Mouse (Mus musculus): ENCODE results near the gene H2al1e. TPM values are rescaled to one million over a fixed set of nuclear protein-coding genes. Genes with fewer than 3 reads are reported as not detected.
"Not testable (repeated sequence)": the region's sequence is repeated elsewhere in the genome, so short reads cannot be mapped to it uniquely, and the experiment has no call there.

Gene H2al1e
- total RNA-seq (2021), result not detected
- long read RNA-seq, experiment 1, result 0 reads
- long read RNA-seq, experiment 2, result 0 reads

DNA sequence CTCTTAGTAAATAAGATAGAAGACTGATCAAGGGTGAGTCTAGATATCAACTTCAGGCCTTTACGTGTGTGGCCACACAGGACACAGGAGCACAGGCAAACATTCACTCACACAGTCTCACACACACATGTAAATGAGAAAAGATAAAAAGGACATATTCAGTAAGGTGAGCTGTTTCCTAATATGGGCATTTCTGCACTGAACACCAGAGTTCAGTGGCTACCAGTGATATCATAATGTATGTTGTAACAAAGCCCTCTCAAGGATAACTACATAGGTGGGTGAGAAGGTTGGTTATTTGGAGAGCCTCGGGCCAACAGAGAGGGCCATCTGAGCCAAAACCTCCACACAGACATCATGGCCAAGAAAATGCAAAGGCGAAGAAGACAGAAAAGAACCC lies at the start of gene H2al1e:
H2al1e (plus strand) TSS at position 301 of the 400 bp plus-strand sequence.
- not testable (repeated sequence) for DNase-seq (ENCODE audit: low spot score in 2 of 2)

DNA sequence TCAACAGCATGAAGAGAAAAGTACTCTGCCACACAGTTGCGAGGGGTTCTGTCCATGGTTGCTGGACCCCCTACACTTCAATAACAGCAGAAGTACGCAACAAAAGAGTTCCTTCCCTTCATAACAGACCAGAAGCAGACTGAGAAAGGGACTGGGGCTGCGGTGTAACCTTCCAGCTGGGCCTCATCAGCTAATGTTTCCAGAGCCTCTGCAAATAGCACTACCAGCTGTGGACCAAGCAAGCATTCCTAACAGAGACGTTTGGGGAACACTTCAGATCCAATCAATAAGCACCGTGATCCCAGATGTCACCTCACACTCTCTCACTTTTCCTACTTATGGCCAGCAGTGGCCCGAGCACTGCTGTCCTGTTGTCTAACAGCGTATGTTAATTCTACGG lies 46.8 kb upstream of the H2al1e start:
- no peak for DNase-seq (ENCODE audit: low spot score in 2 of 2)

DNA sequence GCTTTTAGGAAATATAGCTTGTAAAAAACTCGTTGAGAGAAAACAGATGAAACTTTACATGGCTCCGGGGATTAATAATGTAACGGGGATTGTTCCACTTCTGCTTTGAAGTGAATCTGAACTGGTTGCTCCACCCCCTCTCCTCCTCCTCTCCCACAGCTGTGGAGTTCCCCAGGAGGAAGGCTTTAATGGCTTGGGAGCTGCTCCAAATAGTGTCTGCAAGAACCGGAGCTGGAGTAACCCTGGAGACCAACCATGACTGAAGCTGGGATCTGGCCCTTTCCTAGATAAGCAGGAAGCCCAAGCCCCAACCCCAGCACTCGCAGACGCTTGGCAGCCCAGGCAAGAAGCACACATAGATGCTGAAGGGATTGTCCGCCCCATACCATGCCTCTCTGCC lies 43.9 kb upstream of the H2al1e start:
- no peak for DNase-seq (ENCODE audit: low spot score in 2 of 2)

DNA sequence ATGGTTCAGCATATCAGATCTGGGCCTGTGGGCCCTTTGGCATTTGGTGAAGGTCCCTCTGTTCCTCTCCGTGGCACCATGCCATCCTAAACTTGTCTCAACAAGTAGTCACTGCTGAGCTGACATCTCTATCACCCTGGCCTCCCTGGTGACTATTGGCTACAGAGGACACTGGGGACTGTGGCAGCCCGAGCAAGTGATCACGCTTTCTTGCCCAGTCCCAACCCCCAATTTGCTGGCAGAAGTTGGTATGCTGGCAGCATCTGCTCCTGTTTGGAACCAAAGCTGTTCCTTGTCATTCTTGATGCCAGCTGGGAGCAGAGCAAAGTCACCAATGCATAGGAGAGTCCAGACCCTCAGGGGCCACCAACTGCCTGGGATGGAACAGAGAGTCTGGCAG lies 42.7 kb upstream of the H2al1e start:
- DNase-seq (ENCODE audit: low spot score in 2 of 2), result no peak

DNA sequence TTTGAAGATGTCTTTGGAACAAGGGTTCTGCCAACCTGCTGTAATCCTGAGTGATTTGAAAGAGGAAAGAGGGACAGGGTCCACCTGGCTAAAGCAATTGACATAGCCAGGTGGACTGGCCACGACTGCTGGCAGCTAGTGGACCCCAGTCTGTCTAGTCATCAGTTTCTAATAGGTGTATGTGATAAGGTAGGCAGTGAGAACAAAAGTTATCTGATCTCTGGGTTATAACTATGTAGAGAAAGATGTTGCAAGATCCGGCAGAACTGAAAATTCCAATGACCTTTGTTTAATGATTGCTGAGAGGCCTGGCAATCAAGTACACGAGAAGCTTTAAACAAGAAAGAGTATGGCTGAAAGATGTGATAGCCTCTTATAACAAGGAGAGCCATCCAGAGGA lies 38.5 kb upstream of the H2al1e start:
- DNase-seq (ENCODE audit: low spot score in 2 of 2), result no peak

DNA sequence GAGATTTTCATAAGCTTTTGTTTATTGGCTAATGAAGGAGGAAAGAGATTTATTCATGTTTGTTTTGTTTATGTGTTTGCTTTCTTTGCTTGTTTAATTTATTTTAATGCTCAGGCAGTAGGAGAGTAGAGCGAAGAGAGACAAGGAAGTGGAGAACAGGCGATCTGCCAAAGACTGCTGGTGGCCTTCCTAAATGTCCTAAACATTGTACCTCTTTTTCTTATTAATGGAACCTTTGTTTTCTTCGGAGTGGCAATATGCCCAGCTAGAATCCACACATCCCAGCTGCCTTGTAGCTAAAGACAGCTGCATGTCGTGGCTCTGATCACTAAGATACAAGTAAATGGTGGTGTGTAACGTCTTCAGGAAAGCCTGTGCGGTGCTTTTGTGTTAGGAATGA lies 34.7 kb upstream of the H2al1e start:
- DNase-seq (ENCODE audit: low spot score in 2 of 2), result no peak

DNA sequence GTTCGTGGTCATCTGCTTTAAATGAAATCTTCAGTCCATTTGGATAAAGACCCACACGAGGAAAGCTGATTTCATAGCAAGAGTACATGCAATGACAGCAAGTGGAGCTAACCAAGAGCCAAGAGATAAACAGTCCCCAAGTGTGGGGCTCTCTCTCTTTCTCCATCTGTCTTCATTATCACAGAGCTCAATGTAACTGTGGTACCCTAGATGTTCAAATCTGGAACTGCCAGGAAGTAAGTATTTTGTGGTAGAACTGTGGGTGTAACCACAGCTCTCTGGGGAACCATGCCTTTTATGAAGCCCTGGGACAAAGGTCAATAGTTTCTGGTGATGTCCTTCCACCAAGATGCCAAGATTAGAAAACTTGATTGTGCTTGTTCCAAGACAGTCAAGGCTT lies 31.0 kb upstream of the H2al1e start:
- no peak for DNase-seq (ENCODE audit: low spot score in 2 of 2)

DNA sequence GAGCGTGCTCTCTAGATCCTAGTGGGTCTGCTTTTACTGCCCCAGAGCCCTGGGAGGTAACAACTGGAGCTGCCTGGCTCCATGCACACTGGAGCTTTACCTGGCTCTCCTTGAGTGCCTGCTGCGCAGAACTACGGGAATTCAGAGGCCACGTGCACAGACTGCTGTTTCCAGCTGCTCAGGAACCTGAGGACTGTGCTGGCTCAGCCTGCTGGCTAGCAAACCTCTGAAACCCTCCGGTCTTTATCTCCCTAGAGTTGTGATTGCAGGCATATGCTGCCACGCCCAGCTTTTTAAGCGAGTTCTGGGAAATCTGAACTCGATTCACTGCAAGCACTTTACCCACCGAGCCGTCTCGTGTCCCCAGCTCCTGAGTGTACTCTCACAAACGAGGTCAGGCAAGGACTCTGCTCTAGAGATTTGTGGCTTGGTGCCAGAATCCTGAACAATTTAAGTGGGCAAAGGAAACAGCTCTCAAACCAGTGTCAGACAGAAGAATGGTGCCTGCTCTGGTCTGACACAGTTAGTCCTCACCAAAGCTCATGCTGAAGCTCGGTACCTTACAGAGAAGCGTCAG lies 23.3 kb upstream of the H2al1e start:
- no peak for DNase-seq (ENCODE audit: low spot score in 2 of 2)

DNA sequence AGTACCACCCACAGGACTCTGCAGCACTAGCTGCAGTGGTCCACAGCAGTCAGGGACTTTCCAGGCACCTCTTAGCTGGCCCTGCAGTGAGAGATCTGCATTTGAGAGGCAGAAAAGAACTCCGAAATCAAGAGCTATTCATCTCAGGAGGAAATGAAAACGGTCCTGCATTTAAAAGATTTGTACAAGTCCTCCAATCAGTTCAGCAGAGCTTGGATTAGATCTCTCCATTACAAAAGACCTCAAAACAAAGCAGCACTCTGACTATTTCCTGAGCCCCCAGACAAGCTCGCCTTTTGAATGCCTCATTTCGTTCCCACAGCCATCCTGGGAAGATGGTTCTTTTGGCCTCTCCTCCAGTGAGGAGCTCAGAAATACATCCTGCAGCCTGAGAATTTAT lies 22.5 kb upstream of the H2al1e start:
- no peak for DNase-seq (ENCODE audit: low spot score in 2 of 2)

DNA sequence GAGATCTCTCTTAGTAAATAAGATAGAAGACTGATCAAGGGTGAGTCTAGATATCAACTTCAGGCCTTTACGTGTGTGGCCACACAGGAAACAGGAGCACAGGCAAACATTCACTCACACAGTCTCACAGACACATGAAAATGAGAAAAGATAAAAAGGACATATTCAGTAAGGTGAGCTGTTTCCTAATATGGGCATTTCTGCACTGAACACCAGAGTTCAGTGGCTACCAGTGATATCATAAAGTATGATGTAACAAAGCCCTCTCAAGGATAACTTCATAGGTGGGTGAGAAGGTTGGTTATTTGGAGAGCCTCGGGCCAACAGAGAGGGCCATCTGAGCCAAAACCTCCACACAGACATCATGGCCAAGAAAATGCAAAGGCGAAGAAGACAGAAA lies 12.8 kb upstream of the H2al1e start, which contains the start of gene H2al1a:
H2al1a (plus strand) TSS at position 301 of the 400 bp plus-strand sequence.
- DNase-seq (ENCODE audit: low spot score in 2 of 2), result not testable (repeated sequence)

DNA sequence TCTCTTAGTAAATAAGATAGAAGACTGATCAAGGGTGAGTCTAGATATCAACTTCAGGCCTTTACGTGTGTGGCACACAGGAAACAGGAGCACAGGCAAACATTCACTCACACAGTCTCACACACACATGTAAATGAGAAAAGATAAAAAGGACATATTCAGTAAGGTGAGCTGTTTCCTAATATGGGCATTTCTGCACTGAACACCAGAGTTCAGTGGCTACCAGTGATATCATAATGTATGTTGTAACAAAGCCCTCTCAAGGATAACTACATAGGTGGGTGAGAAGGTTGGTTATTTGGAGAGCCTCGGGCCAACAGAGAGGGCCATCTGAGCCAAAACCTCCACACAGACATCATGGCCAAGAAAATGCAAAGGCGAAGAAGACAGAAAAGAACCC lies 9.6 kb upstream of the H2al1e start, which contains the start of gene H2al1b:
H2al1b (plus strand) TSS at position 301 of the 400 bp plus-strand sequence.
- not testable (repeated sequence) for DNase-seq (ENCODE audit: low spot score in 2 of 2)

DNA sequence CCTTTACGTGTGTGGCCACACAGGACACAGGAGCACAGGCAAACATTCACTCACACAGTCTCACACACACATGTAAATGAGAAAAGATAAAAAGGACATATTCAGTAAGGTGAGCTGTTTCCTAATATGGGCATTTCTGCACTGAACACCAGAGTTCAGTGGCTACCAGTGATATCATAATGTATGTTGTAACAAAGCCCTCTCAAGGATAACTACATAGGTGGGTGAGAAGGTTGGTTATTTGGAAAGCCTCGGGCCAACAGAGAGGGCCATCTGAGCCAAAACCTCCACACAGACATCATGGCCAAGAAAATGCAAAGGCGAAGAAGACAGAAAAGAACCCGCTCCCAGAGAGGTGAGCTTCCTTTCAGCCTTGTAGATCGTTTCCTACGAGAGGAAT lies 6.4 kb upstream of the H2al1e start, which contains the start of gene H2al1c:
H2al1c (plus strand) TSS at position 301 of the 400 bp plus-strand sequence.
- DNase-seq (ENCODE audit: low spot score in 2 of 2), result not testable (repeated sequence)

DNA sequence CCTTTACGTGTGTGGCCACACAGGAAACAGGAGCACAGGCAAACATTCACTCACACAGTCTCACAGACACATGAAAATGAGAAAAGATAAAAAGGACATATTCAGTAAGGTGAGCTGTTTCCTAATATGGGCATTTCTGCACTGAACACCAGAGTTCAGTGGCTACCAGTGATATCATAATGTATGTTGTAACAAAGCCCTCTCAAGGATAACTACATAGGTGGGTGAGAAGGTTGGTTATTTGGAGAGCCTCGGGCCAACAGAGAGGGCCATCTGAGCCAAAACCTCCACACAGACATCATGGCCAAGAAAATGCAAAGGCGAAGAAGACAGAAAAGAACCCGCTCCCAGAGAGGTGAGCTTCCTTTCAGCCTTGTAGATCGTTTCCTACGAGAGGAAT lies 3.2 kb upstream of the H2al1e start, which contains the start of gene H2al1d:
H2al1d (plus strand) TSS at position 301 of the 400 bp plus-strand sequence.
- not testable (repeated sequence) for DNase-seq (ENCODE audit: low spot score in 2 of 2)

DNA sequence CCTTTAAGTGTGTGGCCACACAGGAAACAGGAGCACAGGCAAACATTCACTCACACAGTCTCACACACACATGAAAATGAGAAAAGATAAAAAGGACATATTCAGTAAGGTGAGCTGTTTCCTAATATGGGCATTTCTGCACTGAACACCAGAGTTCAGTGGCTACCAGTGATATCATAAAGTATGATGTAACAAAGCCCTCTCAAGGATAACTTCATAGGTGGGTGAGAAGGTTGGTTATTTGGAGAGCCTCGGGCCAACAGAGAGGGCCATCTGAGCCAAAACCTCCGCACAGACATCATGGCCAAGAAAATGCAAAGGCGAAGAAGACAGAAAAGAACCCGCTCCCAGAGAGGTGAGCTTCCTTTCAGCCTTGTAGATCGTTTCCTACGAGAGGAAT lies 3.1 kb downstream of the H2al1e start, which contains the start of gene H2al1f:
H2al1f (plus strand) TSS at position 301 of the 400 bp plus-strand sequence.
- not testable (repeated sequence) for DNase-seq (ENCODE audit: low spot score in 2 of 2)

DNA sequence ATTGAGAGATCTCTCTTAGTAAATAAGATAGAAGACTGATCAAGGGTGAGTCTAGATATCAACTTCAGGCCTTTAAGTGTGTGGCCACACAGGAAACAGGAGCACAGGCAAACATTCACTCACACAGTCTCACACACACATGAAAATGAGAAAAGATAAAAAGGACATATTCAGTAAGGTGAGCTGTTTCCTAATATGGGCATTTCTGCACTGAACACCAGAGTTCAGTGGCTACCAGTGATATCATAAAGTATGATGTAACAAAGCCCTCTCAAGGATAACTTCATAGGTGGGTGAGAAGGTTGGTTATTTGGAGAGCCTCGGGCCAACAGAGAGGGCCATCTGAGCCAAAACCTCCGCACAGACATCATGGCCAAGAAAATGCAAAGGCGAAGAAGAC lies 6.2 kb downstream of the H2al1e start, which contains the start of gene H2al1g:
H2al1g (plus strand) TSS at position 301 of the 400 bp plus-strand sequence.
- DNase-seq (ENCODE audit: low spot score in 2 of 2), result not testable (repeated sequence)

DNA sequence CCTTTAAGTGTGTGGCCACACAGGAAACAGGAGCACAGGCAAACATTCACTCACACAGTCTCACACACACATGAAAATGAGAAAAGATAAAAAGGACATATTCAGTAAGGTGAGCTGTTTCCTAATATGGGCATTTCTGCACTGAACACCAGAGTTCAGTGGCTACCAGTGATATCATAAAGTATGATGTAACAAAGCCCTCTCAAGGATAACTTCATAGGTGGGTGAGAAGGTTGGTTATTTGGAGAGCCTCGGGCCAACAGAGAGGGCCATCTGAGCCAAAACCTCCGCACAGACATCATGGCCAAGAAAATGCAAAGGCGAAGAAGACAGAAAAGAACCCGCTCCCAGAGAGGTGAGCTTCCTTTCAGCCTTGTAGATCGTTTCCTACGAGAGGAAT lies 9.5 kb downstream of the H2al1e start, which contains the start of gene H2al1h:
H2al1h (plus strand) TSS at position 301 of the 400 bp plus-strand sequence.
- DNase-seq (ENCODE audit: low spot score in 2 of 2), result not testable (repeated sequence)

DNA sequence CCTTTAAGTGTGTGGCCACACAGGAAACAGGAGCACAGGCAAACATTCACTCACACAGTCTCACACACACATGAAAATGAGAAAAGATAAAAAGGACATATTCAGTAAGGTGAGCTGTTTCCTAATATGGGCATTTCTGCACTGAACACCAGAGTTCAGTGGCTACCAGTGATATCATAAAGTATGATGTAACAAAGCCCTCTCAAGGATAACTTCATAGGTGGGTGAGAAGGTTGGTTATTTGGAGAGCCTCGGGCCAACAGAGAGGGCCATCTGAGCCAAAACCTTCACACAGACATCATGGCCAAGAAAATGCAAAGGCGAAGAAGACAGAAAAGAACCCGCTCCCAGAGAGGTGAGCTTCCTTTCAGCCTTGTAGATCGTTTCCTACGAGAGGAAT lies 12.6 kb downstream of the H2al1e start, which contains the start of gene H2al1i:
H2al1i (plus strand) TSS at position 301 of the 400 bp plus-strand sequence.
- not testable (repeated sequence) for DNase-seq (ENCODE audit: low spot score in 2 of 2)

DNA sequence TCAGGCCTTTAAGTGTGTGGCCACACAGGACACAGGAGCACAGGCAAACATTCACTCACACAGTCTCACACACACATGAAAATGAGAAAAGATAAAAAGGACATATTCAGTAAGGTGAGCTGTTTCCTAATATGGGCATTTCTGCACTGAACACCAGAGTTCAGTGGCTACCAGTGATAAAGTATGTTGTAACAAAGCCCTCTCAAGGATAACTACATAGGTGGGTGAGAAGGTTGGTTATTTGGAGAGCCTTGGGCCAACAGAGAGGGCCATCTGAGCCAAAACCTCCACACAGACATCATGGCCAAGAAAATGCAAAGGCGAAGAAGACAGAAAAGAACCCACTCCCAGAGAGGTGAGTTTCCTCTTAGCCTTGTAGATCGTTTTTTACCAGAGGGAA lies 15.8 kb downstream of the H2al1e start, which contains the start of gene H2al1j:
H2al1j (plus strand) TSS at position 301 of the 400 bp plus-strand sequence.
- not testable (repeated sequence) for DNase-seq (ENCODE audit: low spot score in 2 of 2)

DNA sequence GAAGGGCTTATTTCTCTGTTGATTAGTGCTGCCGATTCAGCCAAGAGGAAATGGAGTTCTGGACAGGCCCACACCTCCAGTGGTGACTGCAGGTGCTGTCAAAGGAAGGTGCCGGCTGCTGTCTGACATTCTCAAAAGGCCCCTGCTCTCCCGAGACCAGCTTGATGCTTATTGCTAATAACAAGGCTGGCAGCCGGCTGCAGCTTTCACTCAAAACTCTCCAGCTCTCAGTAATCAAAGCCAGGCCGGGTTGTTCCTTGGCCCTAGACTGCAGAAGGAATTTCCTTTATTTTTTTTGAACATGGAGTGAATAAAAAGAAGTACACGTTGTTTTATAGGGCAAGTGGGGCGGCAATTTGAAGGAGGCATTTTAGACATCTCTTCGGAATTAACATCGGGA lies 34.0 kb downstream of the H2al1e start:
- no peak for DNase-seq (ENCODE audit: low spot score in 2 of 2)

DNA sequence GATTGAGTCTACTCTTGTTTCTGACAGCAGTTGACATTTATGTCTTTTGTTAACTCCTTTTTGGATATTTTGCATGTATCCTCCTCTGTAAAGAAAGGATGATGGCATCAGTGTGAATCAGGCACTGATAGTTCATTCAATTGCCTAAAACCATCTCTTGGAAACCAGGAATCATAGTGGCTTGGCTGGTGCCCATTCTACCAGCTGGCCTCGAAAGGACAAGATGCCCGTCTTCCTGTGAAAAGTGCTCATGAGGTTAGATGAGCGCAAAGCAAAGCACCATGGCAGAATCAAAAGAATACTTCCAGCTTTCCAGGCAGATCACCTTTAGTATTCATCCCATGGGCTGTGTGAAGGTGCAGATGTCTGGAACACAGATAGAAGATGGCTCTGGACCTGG lies 35.0 kb downstream of the H2al1e start:
- DNase-seq (ENCODE audit: low spot score in 2 of 2), result no peak

DNA sequence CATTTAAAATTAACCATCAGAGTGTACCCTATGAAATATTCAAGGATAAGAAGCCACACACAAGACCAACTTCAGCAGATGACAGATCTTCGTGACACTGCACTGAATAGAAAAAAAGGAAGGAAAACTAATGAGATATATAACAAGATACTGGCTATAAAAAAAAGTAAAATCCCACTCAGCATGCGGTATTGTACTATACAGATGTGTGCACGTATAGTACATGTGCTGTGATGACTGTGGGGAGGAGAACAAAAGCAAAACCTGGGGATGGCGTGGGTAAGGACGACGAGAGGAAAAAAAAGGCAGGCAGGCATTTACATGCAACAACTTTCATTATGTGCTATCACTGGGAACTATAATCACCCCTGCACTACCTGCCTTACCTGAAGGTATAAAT lies 49.1 kb downstream of the H2al1e start:
- DNase-seq (ENCODE audit: low spot score in 2 of 2), result no peak

DNA sequence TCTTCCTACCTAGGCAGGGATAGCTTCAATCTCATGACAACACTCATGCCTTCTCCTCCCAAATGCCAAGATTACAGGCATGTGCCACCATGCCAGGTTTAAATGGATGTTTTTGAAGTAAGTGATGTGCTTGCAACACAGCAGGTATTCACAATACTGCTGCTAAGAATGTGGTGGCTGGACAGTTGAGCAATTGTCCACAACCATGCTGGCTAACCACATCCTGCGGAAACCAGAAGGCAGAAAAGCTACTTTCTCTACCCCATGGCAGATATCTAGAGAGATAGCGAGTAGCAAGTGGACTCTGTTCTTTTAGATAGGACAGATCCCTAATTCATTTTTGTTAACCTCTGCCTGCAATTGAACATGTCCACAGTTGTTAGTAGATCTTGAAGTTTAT lies 49.5 kb downstream of the H2al1e start:
- no peak for DNase-seq (ENCODE audit: low spot score in 2 of 2)

All from left cerebral cortex, adult 18-20 months (tissue).